Mouse (Mus musculus) layer of hippocampus, postnatal 25 days (tissue): Measurements from ENCODE around the gene Sinhcaf. TPM values are rescaled to one million over a fixed set of nuclear protein-coding genes. Genes with fewer than 3 reads are reported as not detected.

ENCODE experiments used
- DNase-seq, 2 experiments: peaks; one replicate each; pipeline ENCODE4 v3.0.0; 2022; ENCODE audit warnings: mixed read lengths in 2 of 2, low spot score in 1 of 2; ENCODE audit errors: extremely low spot score in 1 of 2
- total RNA-seq, 2 experiments: library from RNA; stranded (reverse); gene quantifications; 2 replicates each; pipeline ENCODE4 v1.2.3; 2021

The Sinhcaf gene
- total RNA-seq, 2 experiments from 2014 or later: 2.9 to 3.4 TPM

DNA sequence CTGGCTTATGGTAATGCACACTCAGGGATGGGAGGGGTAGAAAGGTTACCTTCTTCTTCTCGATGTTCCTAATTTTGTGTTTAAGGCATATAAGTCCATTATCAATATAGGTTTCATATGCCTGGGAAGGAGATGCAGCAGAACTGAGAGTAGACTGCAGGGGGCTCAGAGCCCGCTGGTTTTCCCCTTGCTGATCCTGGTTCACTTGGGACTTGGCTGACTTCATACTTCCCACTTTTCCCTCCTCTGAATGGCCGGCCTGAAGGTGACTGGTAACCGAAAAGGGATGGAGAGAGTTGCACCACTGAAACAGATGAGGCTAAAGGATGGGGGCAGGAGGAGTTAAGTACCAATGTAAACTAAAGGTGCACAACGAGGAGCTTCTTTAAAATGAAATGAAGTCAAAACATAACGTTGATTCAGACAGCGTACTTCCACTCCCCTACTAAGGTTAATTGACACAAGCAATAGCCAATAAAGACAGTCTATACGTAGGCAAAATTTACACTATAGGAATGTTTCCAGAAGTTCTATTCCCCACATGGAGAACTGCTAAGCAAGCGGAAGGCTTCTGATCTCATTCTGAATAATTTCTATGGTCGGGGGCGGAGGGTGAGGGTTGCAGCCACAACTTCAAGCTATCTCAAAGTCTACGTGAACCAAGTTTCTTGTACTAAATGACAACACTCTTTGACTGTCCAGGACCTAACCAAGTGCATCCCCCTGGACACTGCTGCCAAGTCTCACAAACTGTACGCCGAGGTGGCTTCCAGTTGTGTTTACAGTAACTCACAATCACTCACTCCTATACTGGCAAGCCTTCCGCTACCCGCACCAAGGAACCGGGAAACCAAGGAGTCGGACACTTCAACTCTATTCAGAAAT lies 51.1 kb downstream of the Sinhcaf start:
- no peak for DNase-seq

DNA sequence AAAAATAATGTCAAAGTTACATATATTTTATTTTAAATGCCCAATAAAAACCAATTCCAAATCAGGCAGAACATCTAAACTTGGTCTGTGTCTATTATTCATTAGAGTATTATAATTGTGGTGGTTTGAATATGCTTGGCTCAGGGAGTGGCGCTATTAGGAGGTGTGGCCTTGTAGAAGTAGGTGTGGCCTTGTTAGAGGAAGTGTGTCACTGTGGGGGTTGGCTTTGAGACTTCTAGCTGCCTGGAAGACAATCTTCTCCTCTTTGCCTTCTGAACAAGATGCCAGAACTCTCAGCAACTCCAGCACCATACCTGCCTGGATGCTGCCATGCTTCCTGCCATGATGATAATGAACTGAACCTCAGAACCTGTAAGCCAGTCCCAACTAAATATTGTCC lies 72.4 kb downstream of the Sinhcaf start:
- DNase-seq: no peak

Other genes with a start within 250 kb of the Sinhcaf start
- 10 to 100 TPM; 43.7 to 44.0 TPM for gene Ipo8, start 115.0 kb downstream of the Sinhcaf start, total RNA-seq
- 1 to 10 TPM; 6.2 to 9.2 TPM for gene Caprin2, start 50.2 kb downstream of the Sinhcaf start, total RNA-seq
- 10 to 100 TPM; 40.9 to 48.0 TPM for gene Dennd5b, start 155.2 kb upstream of the Sinhcaf start, total RNA-seq
- not detected for gene Gm10203, start 183.7 kb upstream of the Sinhcaf start, total RNA-seq
- 1 to 10 TPM; 2.4 to 4.5 TPM for gene Etfbkmt, start 193.4 kb upstream of the Sinhcaf start, total RNA-seq
- 10 to 100 TPM; 31.5 to 33.6 TPM for gene Amn1, start 242.2 kb upstream of the Sinhcaf start, total RNA-seq